Mouse (Mus musculus): ENCODE results near the gene Aff1. TPM values are rescaled to one million over a fixed set of nuclear protein-coding genes. Genes with fewer than 3 reads are reported as not detected.

Aff1 gene
- total and polyA plus RNA-seq, 2 experiments from 2014 or later, result 6.5 to 29.0 TPM

GRCm38 (mm10) chr5:103769701-103770100 lies 77.5 kb downstream of the Aff1 start:
- no peak overlapping the region for H3K4me2 ChIP-seq (ENCODE audit: low read depth, low read length)
- peak overlapping the region; percentile 57 for H3K27ac ChIP-seq (ENCODE audit: low read depth)
- ATAC-seq (ENCODE audit: insufficient read depth, low read depth) (no peak), DNase-seq (ENCODE audit: low spot score) (no peak)
- H3K9ac ChIP-seq (replicated peaks; ENCODE audit: low read depth, low read length), result no peak overlapping the region
- TF ChIP-seq CTCF (IDR thresholded peaks at IDR 0.05; ENCODE audit: low read depth) (no peak), EP300 (IDR thresholded peaks at IDR 0.05; ENCODE audit: low read depth) (no peak)
- H3K9me3 ChIP-seq (replicated peaks; ENCODE audit: control insufficient read depth, low read length), result peaks cover 5% of the 10 kb centered on the region; the same call in 1 of the 2 replicates
- WGBS, result 57% methylated on average over 9 of the region's 9 CpGs
- no peaks in the 10 kb centered on the region for H3K27me3 ChIP-seq (ENCODE audit: control insufficient read depth, insufficient read depth, low read length)
- H3K36me3 ChIP-seq (replicated peaks; ENCODE audit: control insufficient read depth, insufficient read depth, low read length), result no peaks in the 10 kb centered on the region
- no peak overlapping the region for H3K4me3 ChIP-seq (ENCODE audit: low read depth, low read length)
- peaks cover 51% of the 10 kb centered on the region for H3K4me1 ChIP-seq (ENCODE audit: control insufficient read depth, insufficient read depth)

GRCm38 (mm10) chr5:103770447-103771222 lies 78.5 kb downstream of the Aff1 start:
- Histone ChIP-seq H3K4me1 (ENCODE audit: control insufficient read depth, insufficient read depth) (peaks cover 59% of the 10 kb centered on the region), H3K9ac (replicated peaks; ENCODE audit: low read depth, low read length) (no peak overlapping the region), H3K36me3 (replicated peaks; ENCODE audit: control insufficient read depth, insufficient read depth, low read length) (no peaks in the 10 kb centered on the region), H3K9me3 (replicated peaks; ENCODE audit: control insufficient read depth, low read length) (peaks cover 5% of the 10 kb centered on the region; the same call in 1 of the 2 replicates), H3K27me3 (ENCODE audit: control insufficient read depth, insufficient read depth, low read length) (no peaks in the 10 kb centered on the region), H3K27ac (ENCODE audit: low read depth) (peak overlapping the region; percentile 57), H3K4me3 (ENCODE audit: low read depth, low read length) (no peak overlapping the region), H3K4me2 (ENCODE audit: low read depth, low read length) (0 out of 2 replicates have a peak overlapping the region, but pooled peaks have one; percentile 8)
- DNase-seq (ENCODE audit: low spot score) (no peak), ATAC-seq (ENCODE audit: insufficient read depth, low read depth) (no peak)
- WGBS, result 55% methylated on average over 6 of the region's 6 CpGs
- TF ChIP-seq EP300 (IDR thresholded peaks at IDR 0.05; ENCODE audit: low read depth) (no peak), CTCF (IDR thresholded peaks at IDR 0.05; ENCODE audit: low read depth) (peak; percentile 30; the same call in 1 of the 2 replicates)

GRCm38 (mm10) chr5:103771380-103771779 lies 79.2 kb downstream of the Aff1 start:
- H3K4me3 ChIP-seq (ENCODE audit: low read depth, low read length), result no peak overlapping the region
- WGBS, result 42% methylated on average over 6 of the region's 6 CpGs
- H3K9ac ChIP-seq (replicated peaks; ENCODE audit: low read depth, low read length), result no peak overlapping the region
- no peaks in the 10 kb centered on the region for H3K27me3 ChIP-seq (ENCODE audit: control insufficient read depth, insufficient read depth, low read length)
- H3K27ac ChIP-seq (ENCODE audit: low read depth), result peak overlapping the region; percentile 57
- 0 out of 2 replicates have a peak overlapping the region, but pooled peaks have one; percentile 8 for H3K4me2 ChIP-seq (ENCODE audit: low read depth, low read length)
- H3K4me1 ChIP-seq (ENCODE audit: control insufficient read depth, insufficient read depth), result peaks cover 67% of the 10 kb centered on the region
- DNase-seq (ENCODE audit: low spot score) (no peak), ATAC-seq (ENCODE audit: insufficient read depth, low read depth) (no peak)
- H3K9me3 ChIP-seq (replicated peaks; ENCODE audit: control insufficient read depth, low read length), result no peaks in the 10 kb centered on the region
- no peaks in the 10 kb centered on the region for H3K36me3 ChIP-seq (replicated peaks; ENCODE audit: control insufficient read depth, insufficient read depth, low read length)
- no peak for TF ChIP-seq EP300 (IDR thresholded peaks at IDR 0.05; ENCODE audit: low read depth)

GRCm38 (mm10) chr5:103772252-103772651 lies 80.1 kb downstream of the Aff1 start:
- peak overlapping the region; percentile 83 for H3K27ac ChIP-seq (ENCODE audit: low read depth)
- 38% methylated on average over 4 of the region's 4 CpGs for WGBS
- H3K9me3 ChIP-seq (replicated peaks; ENCODE audit: control insufficient read depth, low read length), result no peaks in the 10 kb centered on the region
- TF ChIP-seq CTCF (IDR thresholded peaks at IDR 0.05; ENCODE audit: low read depth), result no peak
- TF ChIP-seq EP300 (IDR thresholded peaks at IDR 0.05; ENCODE audit: low read depth), result no peak
- peak overlapping the region; percentile 52; the same call in 1 of the 2 replicates for H3K4me2 ChIP-seq (ENCODE audit: low read depth, low read length)
- H3K27me3 ChIP-seq (ENCODE audit: control insufficient read depth, insufficient read depth, low read length), result no peaks in the 10 kb centered on the region
- no peak overlapping the region for H3K4me3 ChIP-seq (ENCODE audit: low read depth, low read length)
- DNase-seq (ENCODE audit: low spot score) (no peak), ATAC-seq (ENCODE audit: insufficient read depth, low read depth) (no peak)
- H3K9ac ChIP-seq (replicated peaks; ENCODE audit: low read depth, low read length), result no peak overlapping the region
- no peaks in the 10 kb centered on the region for H3K36me3 ChIP-seq (replicated peaks; ENCODE audit: control insufficient read depth, insufficient read depth, low read length)
- peaks cover 69% of the 10 kb centered on the region for H3K4me1 ChIP-seq (ENCODE audit: control insufficient read depth, insufficient read depth)

GRCm38 (mm10) chr5:103773100-103773552 lies 81.0 kb downstream of the Aff1 start:
- H3K9ac ChIP-seq (replicated peaks; ENCODE audit: low read depth, low read length), result peak overlapping the region; percentile 24; the same call in 1 of the 2 replicates

More at GRCm38 (mm10) chr5:103773100-103773552, 81.0 kb downstream of the Aff1 start:
- Histone ChIP-seq H3K4me2 (ENCODE audit: low read depth, low read length) (peak overlapping the region; percentile 52), H3K27ac (ENCODE audit: low read depth) (peak overlapping the region; percentile 83), H3K36me3 (replicated peaks; ENCODE audit: control insufficient read depth, insufficient read depth, low read length) (no peaks in the 10 kb centered on the region), H3K4me1 (ENCODE audit: control insufficient read depth, insufficient read depth) (peaks cover 75% of the 10 kb centered on the region), H3K9me3 (replicated peaks; ENCODE audit: control insufficient read depth, low read length) (no peaks in the 10 kb centered on the region), H3K27me3 (ENCODE audit: control insufficient read depth, insufficient read depth, low read length) (no peaks in the 10 kb centered on the region), H3K4me3 (ENCODE audit: low read depth, low read length) (peak overlapping the region; percentile 11)
- WGBS, result 15% methylated on average over 5 of the region's 5 CpGs
- TF ChIP-seq CTCF (IDR thresholded peaks at IDR 0.05; ENCODE audit: low read depth) (no peak), EP300 (IDR thresholded peaks at IDR 0.05; ENCODE audit: low read depth) (no peak)
- peak; percentile 77 for DNase-seq (ENCODE audit: low spot score)
- peak; percentile 47; the same call in 1 of the 2 replicates for ATAC-seq (ENCODE audit: insufficient read depth, low read depth)
